Mouse (Mus musculus) erythroblast, adult 5-6 weeks (primary cell): ENCODE results near the gene Fat1. TPM values are rescaled to one million over a fixed set of nuclear protein-coding genes. Genes with fewer than 3 reads are reported as not detected.

Source experiments
- ATAC-seq: replicated peaks from 2 replicates; pipeline ENCODE4 v1.8.0; 2016; ENCODE audit warnings: moderate number of reproducible peaks, mild to moderate bottlenecking, moderate TSS enrichment, inconsistent platforms; ENCODE audit not compliant: poor library complexity, low FRiP score, severe bottlenecking
- total RNA-seq, 2 experiments: library from RNA; stranded (forward) in 1 of 2; stranded (reverse) in 1 of 2; fragments of 150-400 nt in 1 of 2; fragments of 200-764, 138-1000 nt in 1 of 2; gene quantifications; 2 replicates each; pipeline versions ENCODE4 v1.2.3 to v1.2.4; 2015 to 2017; ENCODE audit warnings: low replicate concordance in 2 of 2

Fat1 gene
- total RNA-seq, 2 experiments from 2014 or later, result under 0.01 to 0.17 TPM

DNA sequence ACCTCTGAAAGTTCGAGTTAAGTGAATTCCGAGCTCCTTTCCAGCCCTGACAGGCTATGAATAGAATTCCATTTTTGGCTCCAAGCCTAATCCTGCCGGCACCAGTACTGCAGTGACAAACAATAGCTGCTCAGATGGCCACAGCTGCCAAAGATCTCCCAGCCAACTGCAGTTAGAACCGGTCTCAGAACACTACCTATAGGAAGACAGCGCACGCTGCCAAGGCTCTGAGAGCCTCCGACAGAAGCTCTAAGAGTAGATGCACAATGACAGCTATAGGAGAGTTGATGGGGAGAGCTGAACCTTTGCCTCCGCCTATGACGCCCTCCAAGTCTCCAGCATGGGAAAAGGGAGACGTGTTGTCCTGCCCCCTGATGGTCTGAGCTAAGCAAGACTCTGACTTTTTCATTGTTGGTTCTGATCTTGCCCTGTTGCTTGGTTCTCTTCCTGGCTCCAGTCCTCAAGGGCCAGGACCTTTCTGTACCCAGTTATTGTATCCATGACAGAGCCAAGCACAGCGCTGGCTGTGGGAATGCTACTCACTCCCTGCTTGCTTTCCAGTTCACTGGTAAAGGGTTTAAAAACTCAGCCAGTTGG, 63.5 kb downstream of the Fat1 start:
- ATAC-seq, result no peak

DNA sequence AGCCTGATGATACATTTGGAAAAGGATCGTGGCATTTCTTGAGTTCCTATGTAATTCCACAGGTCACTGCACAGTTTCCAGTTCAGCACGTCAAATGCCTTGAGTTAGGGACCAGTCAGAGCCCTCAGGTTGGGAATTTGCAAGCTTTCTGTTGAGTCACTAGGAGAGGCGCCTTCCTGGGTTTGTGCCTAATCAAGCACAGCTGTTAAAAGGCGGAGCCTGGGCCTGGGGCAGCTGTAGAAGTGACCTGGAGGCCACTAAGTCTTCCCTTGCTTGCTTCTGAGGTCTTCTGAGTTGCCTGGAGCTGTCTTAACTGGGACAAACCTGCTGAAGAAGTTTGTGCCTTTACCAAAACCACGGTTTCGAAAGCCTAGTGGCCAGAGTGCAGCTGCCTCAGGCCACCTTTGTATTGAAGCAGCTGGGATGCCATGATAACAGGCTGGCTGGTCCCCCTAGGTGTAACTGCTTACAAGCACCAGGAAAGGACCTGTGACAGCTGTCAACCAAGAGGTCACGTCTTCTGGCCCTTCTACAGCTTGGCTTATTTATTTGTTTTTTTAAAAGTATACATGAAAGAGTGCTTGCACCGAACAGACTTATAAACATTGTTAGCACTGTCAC, 66.4 kb downstream of the Fat1 start:
- no peak for ATAC-seq

DNA sequence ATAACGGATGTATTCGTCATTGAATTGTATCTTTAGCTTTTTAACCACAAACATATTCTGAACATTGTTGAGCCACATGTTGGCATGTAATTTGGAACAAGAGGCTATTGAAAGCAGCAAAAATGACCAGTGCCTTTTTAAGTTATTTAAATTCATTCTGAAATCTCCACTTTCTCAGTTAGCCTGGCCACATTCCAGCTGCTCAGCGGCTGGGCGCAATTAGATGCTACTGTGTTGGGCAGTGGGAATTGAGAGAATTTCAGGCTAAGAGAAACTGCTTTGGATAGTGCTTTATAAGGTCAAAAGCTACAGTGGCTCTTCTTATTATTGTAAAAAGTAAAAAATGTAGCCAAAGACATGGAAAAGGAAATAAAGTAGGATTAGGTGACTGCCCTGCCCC, 67.4 kb downstream of the Fat1 start:
- no peak for ATAC-seq

DNA sequence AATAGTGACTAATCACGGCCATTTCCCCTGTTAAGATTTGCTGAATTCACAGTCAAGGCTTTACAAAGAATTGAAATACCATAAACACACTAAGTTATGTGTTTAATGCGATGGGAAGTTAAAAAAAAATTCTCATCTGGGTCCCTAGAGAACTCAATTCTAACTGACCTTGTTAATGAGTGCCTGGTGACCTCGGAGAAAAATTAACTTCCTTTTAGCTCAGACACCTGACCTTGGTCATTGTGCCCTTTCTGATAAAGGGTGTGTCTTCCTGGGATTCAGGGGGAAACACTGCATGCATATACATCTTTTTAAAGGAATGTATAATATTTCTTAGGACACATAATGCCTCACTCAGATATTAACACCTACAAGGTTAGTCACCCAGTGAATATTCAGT, 68.8 kb downstream of the Fat1 start:
- ATAC-seq, result no peak

- no peak for ATAC-seq
Measured at GRCm38 (mm10) chr8:45010685-45011084, 75.4 kb downstream of the Fat1 start.

- ATAC-seq, result no peak
Measured at GRCm38 (mm10) chr8:45011774-45012173, 76.5 kb downstream of the Fat1 start.

DNA sequence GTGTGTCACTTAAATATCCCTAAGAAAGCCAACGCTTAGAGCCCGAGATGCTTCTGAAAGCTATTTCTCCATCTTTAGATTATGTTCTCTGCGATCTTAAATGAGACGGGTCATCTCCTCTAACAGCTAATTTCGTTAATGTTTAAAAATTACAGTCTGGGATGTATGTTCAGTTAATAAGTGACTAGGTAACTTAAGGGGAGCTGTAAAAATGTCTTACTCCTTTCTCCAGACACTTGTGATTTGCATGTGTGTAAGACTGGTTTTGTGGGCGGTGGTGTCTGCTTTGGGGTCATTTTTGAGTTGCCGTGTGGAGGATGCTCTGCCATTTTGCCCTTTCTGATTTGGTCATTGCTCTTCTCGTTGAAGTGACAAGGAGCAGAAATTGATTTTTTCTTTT, 78.6 kb downstream of the Fat1 start:
- ATAC-seq, result no peak

- no peak for ATAC-seq
Measured at GRCm38 (mm10) chr8:45014498-45015067, 79.3 kb downstream of the Fat1 start.

DNA sequence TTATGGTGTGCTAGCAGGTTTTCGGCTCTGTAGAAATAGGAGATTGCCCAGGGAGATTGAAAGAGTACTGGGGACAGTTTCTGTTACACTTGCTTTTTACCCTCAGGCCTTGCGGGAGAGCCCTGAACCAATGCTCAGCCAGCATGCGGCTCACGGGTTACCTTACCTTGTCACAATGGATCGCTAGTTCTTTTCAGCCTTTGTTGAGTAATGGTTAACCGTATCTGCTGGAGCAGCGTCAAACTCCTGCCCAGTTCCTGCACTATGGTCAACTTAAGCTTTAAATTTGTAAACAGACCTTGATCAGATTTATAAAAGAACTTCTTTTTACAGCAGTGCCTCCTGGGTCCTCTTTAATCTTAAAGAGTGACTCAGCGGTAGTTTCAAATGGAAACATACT, 80.6 kb downstream of the Fat1 start:
- no peak for ATAC-seq

GRCm38 (mm10) chr8:45019241-45019640, 84.0 kb downstream of the Fat1 start:
- ATAC-seq, result no peak

- ATAC-seq, result no peak
Measured at GRCm38 (mm10) chr8:45021171-45021570, 85.9 kb downstream of the Fat1 start.

GRCm38 (mm10) chr8:45021911-45022665, 86.8 kb downstream of the Fat1 start:
- no peak for ATAC-seq

DNA sequence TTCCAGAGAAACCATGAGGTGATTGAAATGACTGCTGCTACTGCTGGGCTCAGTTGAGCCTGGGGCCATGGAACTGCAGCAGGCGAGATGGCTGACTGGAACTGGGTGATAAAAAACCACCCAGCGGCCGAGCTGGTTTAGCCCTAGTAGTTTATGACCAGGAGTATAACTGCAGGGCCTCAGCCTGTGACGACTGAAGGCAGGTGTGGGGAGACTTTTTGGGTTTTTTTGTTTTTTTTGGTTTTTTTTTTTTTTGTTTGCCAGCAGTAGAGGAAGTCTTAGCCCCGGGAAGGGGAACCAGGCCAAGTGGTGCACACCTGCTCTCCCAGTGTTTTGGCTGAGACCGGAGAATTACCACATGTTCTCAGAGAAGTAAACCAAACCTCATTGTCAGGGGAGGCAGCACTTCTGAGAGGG, 92.8 kb downstream of the Fat1 start:
- ATAC-seq, result no peak

- ATAC-seq, result no peak
Measured at GRCm38 (mm10) chr8:45038350-45038749, 103.1 kb downstream of the Fat1 start.

DNA sequence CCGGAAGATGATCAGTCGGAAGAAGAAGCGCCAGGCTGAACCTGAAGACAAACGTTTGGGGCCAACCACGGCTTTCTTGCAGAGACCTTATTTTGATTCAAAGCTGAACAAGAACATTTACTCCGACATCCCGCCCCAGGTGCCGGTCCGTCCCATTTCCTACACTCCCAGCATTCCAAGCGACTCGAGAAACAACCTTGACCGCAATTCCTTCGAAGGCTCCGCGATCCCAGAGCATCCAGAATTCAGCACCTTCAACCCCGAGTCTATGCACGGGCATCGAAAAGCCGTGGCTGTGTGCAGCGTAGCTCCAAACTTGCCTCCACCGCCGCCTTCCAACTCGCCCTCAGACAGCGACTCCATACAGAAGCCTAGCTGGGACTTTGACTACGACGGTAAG, 108.9 kb downstream of the Fat1 start:
- ATAC-seq, result no peak

DNA sequence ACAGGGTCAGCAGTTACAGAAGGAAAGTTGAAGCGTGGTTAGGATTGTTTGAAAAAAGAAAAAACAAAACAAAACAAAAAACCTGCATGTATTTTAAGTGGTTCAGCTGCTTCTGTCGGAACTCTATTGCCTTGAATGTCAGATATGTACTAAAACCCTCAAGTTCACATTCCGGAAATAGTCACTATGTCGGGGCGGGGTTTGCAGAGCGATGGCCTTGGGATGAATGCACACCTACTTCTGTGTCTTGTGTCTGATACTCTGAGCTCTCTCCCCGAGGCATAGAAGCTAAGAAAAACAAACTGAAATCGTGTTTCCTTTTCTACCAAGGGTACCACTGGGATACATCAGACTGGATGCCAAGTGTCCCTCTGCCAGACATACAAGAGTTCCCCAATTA, 115.2 kb downstream of the Fat1 start:
- no peak for ATAC-seq

- no peak for ATAC-seq
Measured at GRCm38 (mm10) chr8:45051236-45051635, 116.0 kb downstream of the Fat1 start.

GRCm38 (mm10) chr8:45052205-45052604, 117.0 kb downstream of the Fat1 start:
- no peak for ATAC-seq

- no peak for ATAC-seq
Measured at GRCm38 (mm10) chr8:45052618-45053017, 117.4 kb downstream of the Fat1 start.

- no peak for ATAC-seq
Measured at GRCm38 (mm10) chr8:45055500-45055899, 120.3 kb downstream of the Fat1 start.

DNA sequence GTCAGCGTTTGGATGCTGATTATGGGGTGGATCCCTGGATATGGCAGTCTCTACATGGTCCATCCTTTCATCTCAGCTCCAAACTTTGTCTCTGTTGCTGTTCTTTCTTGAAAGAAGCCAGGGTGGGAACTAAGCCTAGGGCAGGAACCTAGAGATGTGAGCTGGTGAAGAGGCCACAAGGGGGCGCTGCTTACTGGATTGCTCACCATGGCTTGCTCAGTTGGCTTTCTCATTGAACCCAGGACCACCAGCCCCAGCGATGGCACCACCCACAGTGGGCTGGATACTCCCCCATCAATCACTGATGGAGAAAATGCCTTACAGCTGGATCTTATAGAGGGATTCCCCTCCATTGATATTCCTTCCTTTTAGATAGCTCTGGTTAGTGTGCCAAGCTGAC, 121.6 kb downstream of the Fat1 start:
- no peak for ATAC-seq
